Mouse (Mus musculus): Measurements from ENCODE around the gene Ndufa10. TPM values are rescaled to one million over a fixed set of nuclear protein-coding genes. Genes with fewer than 3 reads are reported as not detected.
A peak's percentile ranks its signal among the peaks of the same experiment; 100 is the strongest.

The Ndufa10 gene
- polyA plus RNA-seq, 1 experiment from 2014 or later = 385 TPM

- H3K4me1 ChIP-seq (replicated peaks; ENCODE audit: insufficient read depth, low read length) = no peaks in the 10 kb centered on the region
- DNase-seq (ENCODE audit: low spot score) = no peak
- H3K9me3 ChIP-seq (replicated peaks; ENCODE audit: low read length) = no peaks in the 10 kb centered on the region
- TF ChIP-seq CTCF (IDR thresholded peaks at IDR 0.05; ENCODE audit: low read depth) = no peak
- H3K4me3 ChIP-seq (replicated peaks; ENCODE audit: low read depth, low read length) = no peak overlapping the region
- ATAC-seq (replicated peaks; ENCODE audit: low FRiP score, low read depth) = no peak
- H3K27me3 ChIP-seq (ENCODE audit: insufficient read depth, low read length) = no peaks in the 10 kb centered on the region
- no peak overlapping the region for H3K4me2 ChIP-seq (ENCODE audit: low read length)
- no peaks in the 10 kb centered on the region for H3K36me3 ChIP-seq (ENCODE audit: insufficient read depth, low read length)
- no peak overlapping the region for H3K27ac ChIP-seq
- WGBS = 88% methylated on average over 2 of the region's 2 CpGs
- no peak overlapping the region for H3K9ac ChIP-seq (ENCODE audit: low read depth, low read length)
Observed at GRCm38 (mm10) chr1:92400556-92400955, 73.1 kb downstream of the Ndufa10 start.

- H3K9ac ChIP-seq (ENCODE audit: low read depth, low read length) = no peak overlapping the region
- H3K27ac ChIP-seq = no peak overlapping the region
- H3K4me1 ChIP-seq (replicated peaks; ENCODE audit: insufficient read depth, low read length) = 0 out of 2 replicates have a peak, but pooled peaks cover 4% of the 10 kb centered on the region
- ATAC-seq (replicated peaks; ENCODE audit: low FRiP score, low read depth) (no peak), DNase-seq (ENCODE audit: low spot score) (no peak)
- no peak overlapping the region for H3K4me2 ChIP-seq (ENCODE audit: low read length)
- 40% methylated on average over 7 of the region's 7 CpGs for WGBS
- H3K27me3 ChIP-seq (ENCODE audit: insufficient read depth, low read length) = no peaks in the 10 kb centered on the region
- no peak for TF ChIP-seq CTCF (IDR thresholded peaks at IDR 0.05; ENCODE audit: low read depth)
- H3K36me3 ChIP-seq (ENCODE audit: insufficient read depth, low read length) = no peaks in the 10 kb centered on the region
- no peaks in the 10 kb centered on the region for H3K9me3 ChIP-seq (replicated peaks; ENCODE audit: low read length)
- H3K4me3 ChIP-seq (replicated peaks; ENCODE audit: low read depth, low read length) = no peak overlapping the region
Observed at GRCm38 (mm10) chr1:92398601-92399000, 75.1 kb downstream of the Ndufa10 start.

- H3K9ac ChIP-seq (ENCODE audit: low read depth, low read length) = no peak overlapping the region
- H3K36me3 ChIP-seq (ENCODE audit: insufficient read depth, low read length) = no peaks in the 10 kb centered on the region
- H3K4me2 ChIP-seq (ENCODE audit: low read length) = no peak overlapping the region
- ATAC-seq (replicated peaks; ENCODE audit: low FRiP score, low read depth) (no peak), DNase-seq (ENCODE audit: low spot score) (peak; percentile 18)
- no peaks in the 10 kb centered on the region for H3K27me3 ChIP-seq (ENCODE audit: insufficient read depth, low read length)
- no peak overlapping the region for H3K27ac ChIP-seq
- 0 out of 2 replicates have a peak, but pooled peaks cover 4% of the 10 kb centered on the region for H3K4me1 ChIP-seq (replicated peaks; ENCODE audit: insufficient read depth, low read length)
- TF ChIP-seq CTCF (IDR thresholded peaks at IDR 0.05; ENCODE audit: low read depth) = no peak
- 29% methylated on average over 12 of the region's 12 CpGs for WGBS
- H3K9me3 ChIP-seq (replicated peaks; ENCODE audit: low read length) = no peaks in the 10 kb centered on the region
- H3K4me3 ChIP-seq (replicated peaks; ENCODE audit: low read depth, low read length) = no peak overlapping the region
Observed at GRCm38 (mm10) chr1:92397511-92398051, 76.1 kb downstream of the Ndufa10 start.

- H3K4me2 ChIP-seq (ENCODE audit: low read length) = no peak overlapping the region
- H3K36me3 ChIP-seq (ENCODE audit: insufficient read depth, low read length) = no peaks in the 10 kb centered on the region
- DNase-seq (ENCODE audit: low spot score) (no peak), ATAC-seq (replicated peaks; ENCODE audit: low FRiP score, low read depth) (no peak)
- H3K9me3 ChIP-seq (replicated peaks; ENCODE audit: low read length) = no peaks in the 10 kb centered on the region
- no peak overlapping the region for H3K9ac ChIP-seq (ENCODE audit: low read depth, low read length)
- WGBS = 62% methylated on average over 3 of the region's 3 CpGs
- TF ChIP-seq CTCF (IDR thresholded peaks at IDR 0.05; ENCODE audit: low read depth) = no peak
- H3K27ac ChIP-seq = no peak overlapping the region
- H3K4me3 ChIP-seq (replicated peaks; ENCODE audit: low read depth, low read length) = no peak overlapping the region
- 0 out of 2 replicates have a peak, but pooled peaks cover 4% of the 10 kb centered on the region for H3K4me1 ChIP-seq (replicated peaks; ENCODE audit: insufficient read depth, low read length)
- no peaks in the 10 kb centered on the region for H3K27me3 ChIP-seq (ENCODE audit: insufficient read depth, low read length)
Observed at GRCm38 (mm10) chr1:92394279-92394678, 79.4 kb downstream of the Ndufa10 start.

- Histone ChIP-seq H3K27ac (no peak overlapping the region), H3K9ac (ENCODE audit: low read depth, low read length) (no peak overlapping the region), H3K4me2 (ENCODE audit: low read length) (no peak overlapping the region), H3K36me3 (ENCODE audit: insufficient read depth, low read length) (no peaks in the 10 kb centered on the region), H3K27me3 (ENCODE audit: insufficient read depth, low read length) (no peaks in the 10 kb centered on the region), H3K4me1 (replicated peaks; ENCODE audit: insufficient read depth, low read length) (0 out of 2 replicates have a peak, but pooled peaks cover 4% of the 10 kb centered on the region), H3K9me3 (replicated peaks; ENCODE audit: low read length) (no peaks in the 10 kb centered on the region), H3K4me3 (replicated peaks; ENCODE audit: low read depth, low read length) (no peak overlapping the region)
- WGBS = 90% methylated on average over 6 of the region's 6 CpGs
- no peak for TF ChIP-seq CTCF (IDR thresholded peaks at IDR 0.05; ENCODE audit: low read depth)
- DNase-seq (ENCODE audit: low spot score) = no peak
- ATAC-seq (replicated peaks; ENCODE audit: low FRiP score, low read depth) = no peak
Observed at GRCm38 (mm10) chr1:92393166-92393565, 80.5 kb downstream of the Ndufa10 start.

Small RNA genes lying within 50 kb of the gene (microRNA-seq; reads per million reads assigned to microRNA genes)
- 1.6 reads per million for gene Mir6900

Other genes with a start within 250 kb of the Ndufa10 start
- gene Olfr1416, start 11.3 kb upstream of the Ndufa10 start, polyA plus RNA-seq (2015; fragmentation: Nextera tagmentation; extraction: Ambion mirVana) = not detected in 2 replicates
- not detected in 2 replicates for gene Olfr1415, start 22.2 kb upstream of the Ndufa10 start, polyA plus RNA-seq (2015; fragmentation: Nextera tagmentation; extraction: Ambion mirVana)
- not detected in 2 replicates for gene Olfr1414, start 44.8 kb upstream of the Ndufa10 start, polyA plus RNA-seq (2015; fragmentation: Nextera tagmentation; extraction: Ambion mirVana)
- gene Olfr1413, start 97.5 kb upstream of the Ndufa10 start, polyA plus RNA-seq (2015; fragmentation: Nextera tagmentation; extraction: Ambion mirVana) = not detected in 2 replicates
- gene Olfr1412, start 111.9 kb upstream of the Ndufa10 start, polyA plus RNA-seq (2015; fragmentation: Nextera tagmentation; extraction: Ambion mirVana) = not detected in 2 replicates
- not detected in 2 replicates for gene Olfr1411, start 120.6 kb upstream of the Ndufa10 start, polyA plus RNA-seq (2015; fragmentation: Nextera tagmentation; extraction: Ambion mirVana)
- not detected in 2 replicates for gene Olfr1410, start 131.9 kb upstream of the Ndufa10 start, polyA plus RNA-seq (2015; fragmentation: Nextera tagmentation; extraction: Ambion mirVana)
- not detected in 2 replicates for gene Olfr12, start 143.9 kb upstream of the Ndufa10 start, polyA plus RNA-seq (2015; fragmentation: Nextera tagmentation; extraction: Ambion mirVana)
- gene Cops9, start 168.1 kb upstream of the Ndufa10 start, polyA plus RNA-seq (2015; fragmentation: Nextera tagmentation; extraction: Ambion mirVana) = 467 and 534 TPM in 2 replicates
- gene Otos, start 175.0 kb upstream of the Ndufa10 start, polyA plus RNA-seq (2015; fragmentation: Nextera tagmentation; extraction: Ambion mirVana) = 1.0 and 1.3 TPM in 2 replicates